Mouse (Mus musculus) retina, embryonic 14.5 days (tissue): ENCODE measurements around the gene Emilin3.

Experiments
- DNase-seq: peaks from one replicate; pipeline ENCODE4 v3.0.0-alpha.2; 2015; ENCODE audit warnings: low spot score

The Emilin3 gene

DNA sequence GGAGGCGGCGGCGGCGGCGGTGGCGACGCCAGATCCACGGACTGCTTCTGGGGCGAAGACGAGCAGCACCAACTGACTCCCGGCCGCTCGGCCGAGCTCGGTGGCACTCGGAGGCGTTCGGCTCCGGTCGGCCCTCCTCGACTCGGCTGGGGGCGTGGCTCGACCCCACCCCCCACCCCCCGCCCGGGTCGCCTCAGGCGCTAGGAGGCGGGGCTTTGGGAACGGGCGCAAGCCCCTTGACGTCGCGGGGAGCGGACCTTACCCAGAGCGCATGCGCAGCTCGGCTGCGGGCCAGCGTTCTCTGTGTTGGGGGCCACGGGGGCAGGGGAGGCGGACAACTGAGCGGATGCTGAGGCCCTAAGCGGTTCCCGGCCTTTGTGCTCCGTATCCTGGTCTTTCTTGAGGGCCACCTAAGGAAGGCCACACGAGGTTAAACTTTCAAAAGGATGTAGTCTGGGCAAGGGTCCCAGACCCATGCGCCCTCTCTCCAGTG, 39.2 kb downstream of the Emilin3 start, which contains the start of gene Zhx3:
Gene Zhx3, minus strand, starts transcription at position 109 of the 493 bp plus-strand sequence.
- peak; percentile 97 for DNase-seq

- peak; percentile 72 for DNase-seq
Measured at GRCm38 (mm10) chr2:160872395-160872794, 39.7 kb downstream of the Emilin3 start.

GRCm38 (mm10) chr2:160871310-160871709, 40.8 kb downstream of the Emilin3 start:
- no peak for DNase-seq

DNA sequence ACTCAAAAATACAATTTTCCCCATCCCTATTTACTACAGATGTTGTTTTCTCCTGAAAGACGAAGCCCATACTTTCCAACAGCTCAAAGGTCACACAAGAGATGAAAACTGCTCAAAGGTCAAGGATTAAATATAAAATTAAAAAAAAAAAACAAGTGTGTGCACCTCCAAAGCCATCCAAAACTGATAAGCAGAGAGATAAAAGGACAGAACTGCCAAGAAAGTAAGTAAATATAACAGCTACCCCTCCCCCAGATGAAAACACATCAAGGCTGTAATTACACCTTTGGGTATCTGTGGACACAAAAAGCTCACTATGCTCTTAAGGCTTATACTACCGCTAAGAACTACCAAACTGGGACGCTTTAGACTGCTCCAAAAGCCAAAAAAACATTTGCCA, 42.7 kb downstream of the Emilin3 start:
- no peak for DNase-seq

- DNase-seq: no peak
Measured at GRCm38 (mm10) chr2:160865266-160865665, 46.9 kb downstream of the Emilin3 start.

- DNase-seq: no peak
Measured at GRCm38 (mm10) chr2:160864112-160864511, 48.0 kb downstream of the Emilin3 start.

GRCm38 (mm10) chr2:160860363-160860762, 51.8 kb downstream of the Emilin3 start:
- DNase-seq: no peak
